Mouse (Mus musculus) frontal cortex, adult 2 months (tissue): Measurements from ENCODE around the gene Ift172. TPM values are rescaled to one million over a fixed set of nuclear protein-coding genes. Genes with fewer than 3 reads are reported as not detected.

Experiments used
- DNase-seq, 2 experiments: peaks; one replicate each; pipeline ENCODE4 v3.0.0; 2022; ENCODE audit warnings: low spot score in 1 of 2; ENCODE audit errors: extremely low spot score in 1 of 2
- polyA plus RNA-seq: library from polyadenylated mRNA; depleted of rRNA; stranded (reverse); fragments of >200 nt; gene quantifications from 2 replicates; pipeline ENCODE4 v1.2.3, GENCODE M21; 2012; rRNA removed

The Ift172 gene
- 69.6 and 78.0 TPM in 2 replicates for polyA plus RNA-seq

- peak; percentile 96 to 98 for DNase-seq
Observed at GRCm38 (mm10) chr5:31290521-31291360, at the start of gene Ift172. TSS of gene Ift172 (minus strand) at chr5:31291116.

- peak; percentile 31 to 86 for DNase-seq
Observed at GRCm38 (mm10) chr5:31328255-31328654, 37.3 kb upstream of the Ift172 start.

DNA sequence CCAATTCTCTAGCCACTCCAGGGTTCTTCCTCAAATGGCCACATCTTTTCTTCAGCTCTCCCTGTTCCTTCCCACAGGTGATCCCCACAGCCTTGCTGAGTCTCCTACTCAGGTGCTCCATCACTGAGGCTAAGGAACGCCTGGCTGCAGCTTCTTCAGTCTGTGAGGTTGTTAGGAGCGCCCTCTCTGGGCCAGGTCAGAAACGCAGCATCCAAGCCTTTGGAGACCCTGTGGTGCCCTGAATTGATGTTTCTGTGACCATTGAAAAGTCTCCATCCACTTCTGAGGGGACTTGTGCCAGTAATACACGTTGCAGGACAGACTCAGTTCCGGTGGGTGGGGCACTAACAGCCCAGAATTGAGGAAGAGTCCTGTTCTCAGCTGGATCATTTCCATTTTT, 35.9 kb upstream of the Ift172 start:
- peak in 1 of 2 experiments; percentile 17 for DNase-seq

DNA sequence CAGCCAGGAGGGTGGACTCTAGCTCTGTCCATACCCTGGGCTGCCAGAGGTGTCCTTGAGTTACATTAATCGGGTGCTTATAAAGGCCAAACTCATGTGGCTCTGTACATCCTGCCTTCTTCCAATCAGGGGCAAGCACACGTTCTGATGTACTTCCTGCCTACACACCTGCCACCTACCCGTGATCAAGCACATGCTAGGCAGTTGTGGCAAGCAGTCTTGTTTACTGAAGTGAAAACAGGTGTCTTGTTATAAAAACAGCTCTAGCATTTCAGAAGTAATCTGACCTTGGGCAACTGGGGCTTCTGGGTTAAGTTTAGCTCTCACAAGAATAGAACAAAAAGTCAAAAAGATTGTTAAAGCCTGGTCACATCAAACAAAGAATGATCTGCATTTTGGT, 33.2 kb upstream of the Ift172 start:
- DNase-seq = no peak

GRCm38 (mm10) chr5:31322776-31323175, 31.9 kb upstream of the Ift172 start:
- DNase-seq = no peak

DNA sequence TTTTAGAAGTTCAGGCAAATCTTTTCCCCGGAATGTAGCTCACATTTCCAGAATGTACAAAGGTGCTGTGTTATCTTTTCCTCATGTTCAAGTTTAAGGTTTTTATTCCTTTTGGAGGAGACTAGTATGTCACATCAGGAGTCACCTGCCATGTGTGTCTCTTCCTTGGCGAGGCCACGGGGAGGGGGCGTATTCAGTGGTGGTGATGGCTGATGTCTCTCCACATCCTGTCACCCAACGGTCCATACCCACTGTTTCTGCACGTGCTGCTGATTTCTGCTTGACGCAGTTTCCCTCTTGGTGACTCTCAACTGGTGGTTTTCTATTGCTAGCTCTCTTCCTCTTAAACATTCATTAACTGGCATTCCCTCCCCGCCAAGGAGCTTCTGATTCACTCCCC, 21.9 kb upstream of the Ift172 start:
- DNase-seq = no peak

DNA sequence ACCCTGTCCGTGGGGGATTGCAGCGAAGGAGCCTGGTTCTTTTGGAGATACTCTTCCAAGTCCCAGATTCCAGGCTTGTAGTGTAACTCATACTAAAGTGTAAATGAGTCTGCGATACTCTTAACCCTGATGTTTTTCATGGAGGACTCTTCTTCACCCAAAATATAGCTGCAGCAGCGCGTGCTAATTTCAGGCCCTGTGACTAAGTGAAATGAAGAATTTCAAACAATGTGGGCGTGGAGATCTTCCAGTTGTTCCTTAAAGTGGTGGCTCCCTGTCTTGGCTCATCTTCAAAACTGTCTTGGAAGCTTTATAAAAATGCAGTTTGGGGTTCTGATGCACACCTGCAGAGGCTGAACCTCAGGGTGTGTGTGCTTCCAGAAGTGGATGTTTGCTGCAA, 12.2 kb upstream of the Ift172 start:
- DNase-seq = peak in 1 of 2 experiments; percentile 64

GRCm38 (mm10) chr5:31301866-31302265, 10.9 kb upstream of the Ift172 start:
- no peak for DNase-seq

- no peak for DNase-seq
Observed at GRCm38 (mm10) chr5:31298486-31298885, 7.6 kb upstream of the Ift172 start.

- DNase-seq = no peak
Observed at GRCm38 (mm10) chr5:31297981-31298380, 7.1 kb upstream of the Ift172 start.

DNA sequence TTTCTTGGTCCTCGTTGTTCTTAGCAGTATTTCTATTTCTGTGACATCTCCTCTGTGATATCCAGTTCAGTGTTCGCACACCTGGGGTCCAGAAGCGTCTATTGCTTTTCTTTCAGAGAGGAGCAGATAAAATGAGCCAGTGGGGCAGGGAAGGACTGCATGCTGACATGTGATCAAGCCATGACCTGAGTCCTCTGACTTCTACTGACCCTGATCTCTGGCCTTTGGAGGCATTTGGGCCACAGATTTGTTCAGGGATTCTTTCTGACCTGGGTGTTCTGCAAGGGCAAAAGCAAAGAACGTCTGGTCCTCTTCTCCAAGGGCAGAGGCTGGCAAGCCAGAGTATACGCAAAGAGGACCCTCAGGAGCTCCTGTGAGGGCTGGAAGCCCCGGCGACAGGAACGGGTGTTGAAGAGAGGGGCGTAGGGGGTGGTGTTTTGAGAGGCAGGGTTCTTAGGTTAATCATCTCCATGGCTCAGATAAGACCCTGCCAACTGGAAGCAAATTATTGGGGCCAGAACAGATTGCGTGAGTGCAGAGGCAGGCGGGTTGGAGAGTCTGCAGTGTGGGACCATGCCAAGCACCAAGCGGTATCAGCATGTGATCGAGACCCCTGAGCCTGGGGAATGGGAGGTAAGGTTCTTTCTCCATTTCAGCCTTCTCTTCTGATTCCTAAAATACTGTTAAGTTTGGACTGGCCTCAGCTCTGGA, 6.3 kb upstream of the Ift172 start, which contains the start of gene Gckr:
TSS of gene Gckr (plus strand) at position 397 of the 711 bp plus-strand sequence.
- DNase-seq = no peak

DNA sequence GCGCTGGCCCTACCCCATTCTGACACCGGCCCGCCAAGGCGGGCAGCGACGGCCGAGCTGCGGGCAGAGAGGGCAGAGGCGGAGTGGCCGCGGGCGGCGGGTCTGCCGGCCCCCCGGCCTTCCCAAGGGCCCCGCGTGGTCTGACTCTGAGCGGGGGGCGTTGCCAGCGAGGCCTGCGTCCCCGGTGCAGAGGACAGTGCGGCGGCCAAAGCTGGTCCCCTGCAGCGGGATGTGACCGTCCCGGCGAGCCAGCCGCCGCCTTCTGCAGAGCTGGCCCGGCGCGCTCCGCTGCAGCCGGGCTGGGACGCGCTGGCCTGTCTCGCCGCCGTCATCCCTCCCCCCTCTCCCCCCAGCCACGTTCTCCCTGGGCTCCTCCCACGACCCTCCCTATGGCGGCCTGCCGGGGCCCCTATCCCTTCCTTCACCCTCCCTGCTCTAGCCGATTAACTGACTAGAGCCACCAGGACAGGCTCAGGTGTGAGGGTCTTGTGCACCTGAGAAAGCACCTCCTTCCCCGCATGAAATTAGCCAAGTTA, 4.8 kb upstream of the Ift172 start, which contains the start of gene Fndc4:
TSS of gene Fndc4 (minus strand) at position 475 of the 536 bp plus-strand sequence.
- peak in 1 of 2 experiments; percentile 55 for DNase-seq

DNA sequence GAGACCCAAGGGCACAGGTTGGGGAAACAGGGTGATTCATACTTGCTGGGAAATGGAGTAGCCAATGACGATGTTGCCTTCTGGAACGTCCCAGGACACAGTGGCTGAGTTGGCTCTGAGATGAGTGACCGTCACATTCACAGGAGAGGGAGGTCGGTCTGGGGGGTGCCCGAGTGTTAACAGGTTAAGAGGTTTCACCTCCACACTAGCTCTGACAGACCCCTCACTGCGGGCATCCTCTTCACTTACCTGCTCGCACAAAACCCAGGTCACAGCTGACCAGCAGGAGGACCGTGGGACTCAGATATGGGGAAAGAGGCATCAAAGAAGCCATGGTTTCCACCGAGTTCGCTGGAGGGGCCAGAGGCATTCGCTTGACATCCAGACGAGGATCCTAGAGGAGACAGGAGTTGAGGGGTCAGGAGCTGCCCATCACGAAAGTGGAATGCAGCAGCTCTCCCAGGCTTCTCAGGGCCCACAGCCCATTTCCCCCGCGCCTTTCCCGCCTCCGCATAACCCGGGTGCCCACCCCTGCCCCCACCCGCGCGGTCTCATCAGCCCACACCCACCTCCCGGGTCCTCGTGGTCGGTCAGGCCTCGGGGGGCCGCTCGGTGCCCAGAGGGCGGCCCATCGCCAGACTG, 4.2 kb upstream of the Ift172 start:
- DNase-seq = no peak

DNA sequence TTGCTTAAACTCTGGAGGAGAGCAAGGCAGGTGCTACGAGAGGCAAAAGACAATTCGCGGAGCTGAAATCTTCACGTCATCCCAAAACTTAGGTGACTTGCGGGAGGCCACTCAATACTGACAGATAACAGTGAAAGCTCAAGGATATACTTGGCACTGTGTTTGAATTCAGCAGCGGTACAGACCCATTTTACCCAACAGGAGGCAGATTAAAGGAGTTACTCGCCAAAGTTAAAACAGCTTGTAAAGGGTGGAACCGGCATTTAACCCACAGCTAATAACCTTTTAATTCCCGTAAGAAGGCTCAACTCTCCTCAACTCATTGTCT, 409 bp upstream of the Ift172 start:
- DNase-seq = no peak

- DNase-seq = no peak
Observed at GRCm38 (mm10) chr5:31289626-31290230, 1.2 kb downstream of the Ift172 start.

DNA sequence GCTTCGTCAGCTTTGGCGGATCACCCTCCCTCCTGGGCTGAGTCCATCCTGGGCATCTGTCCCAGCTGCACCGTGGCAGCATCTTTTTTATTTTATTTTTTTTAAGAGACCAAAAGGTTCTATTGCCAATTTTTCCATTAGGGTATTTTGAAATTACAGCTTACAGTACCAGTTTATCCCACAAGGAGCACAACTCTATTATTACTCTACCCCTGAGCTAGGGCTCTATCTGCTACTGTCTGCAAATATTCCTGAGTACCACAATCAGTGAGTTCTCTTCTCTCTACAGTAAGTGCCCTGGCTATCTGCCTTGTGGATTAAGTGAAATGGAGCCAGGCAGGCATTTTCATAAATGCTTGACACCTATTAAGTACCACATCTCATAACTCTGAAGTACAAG, 2.3 kb downstream of the Ift172 start:
- no peak for DNase-seq

DNA sequence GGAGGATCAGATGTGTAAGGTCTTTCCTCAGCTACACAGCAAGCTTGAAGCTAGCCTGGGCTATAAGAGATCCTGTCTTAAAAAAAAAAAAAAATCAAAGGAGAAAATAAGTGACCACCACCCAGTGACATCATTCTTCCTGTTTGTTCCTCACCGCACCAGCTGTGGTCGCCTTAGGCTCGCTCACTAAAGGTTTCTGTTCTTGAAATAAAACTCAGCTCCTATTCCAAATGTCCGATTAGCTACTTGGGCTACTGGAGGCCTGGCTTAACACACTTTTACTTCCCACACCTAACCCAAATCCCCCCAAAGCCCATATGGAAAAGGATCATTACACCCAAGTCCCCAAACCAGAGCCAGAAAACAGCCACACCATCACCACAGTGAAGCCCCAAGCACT, 2.7 kb downstream of the Ift172 start:
- no peak for DNase-seq

GRCm38 (mm10) chr5:31279245-31279988, 11.5 kb downstream of the Ift172 start:
- DNase-seq = no peak

- peak in 1 of 2 experiments; percentile 53 for DNase-seq
Observed at GRCm38 (mm10) chr5:31273018-31273417, 17.9 kb downstream of the Ift172 start.

GRCm38 (mm10) chr5:31267686-31268085, 23.2 kb downstream of the Ift172 start:
- no peak for DNase-seq
